Mouse (Mus musculus) testis, adult 2 months (tissue): ENCODE measurements around the gene Lifr.

ENCODE experiments used
- CTCF ChIP-seq: fragments of 200-500 bp; IDR thresholded peaks from 2 replicates; pipeline ENCODE4 v1.5.1; 2012; ENCODE audit warnings: low read depth, mild to moderate bottlenecking, inconsistent platforms, low read length, moderate library complexity; ENCODE audit not compliant: control insufficient read depth, insufficient read depth, insufficient replicate concordance
- POLR2A ChIP-seq: fragments of 200-500 bp; IDR thresholded peaks from 2 replicates; pipeline ENCODE4 v1.6.1; 2012; ENCODE audit warnings: low read depth, mild to moderate bottlenecking, inconsistent platforms, low read length, moderate library complexity; ENCODE audit not compliant: control insufficient read depth

DNA sequence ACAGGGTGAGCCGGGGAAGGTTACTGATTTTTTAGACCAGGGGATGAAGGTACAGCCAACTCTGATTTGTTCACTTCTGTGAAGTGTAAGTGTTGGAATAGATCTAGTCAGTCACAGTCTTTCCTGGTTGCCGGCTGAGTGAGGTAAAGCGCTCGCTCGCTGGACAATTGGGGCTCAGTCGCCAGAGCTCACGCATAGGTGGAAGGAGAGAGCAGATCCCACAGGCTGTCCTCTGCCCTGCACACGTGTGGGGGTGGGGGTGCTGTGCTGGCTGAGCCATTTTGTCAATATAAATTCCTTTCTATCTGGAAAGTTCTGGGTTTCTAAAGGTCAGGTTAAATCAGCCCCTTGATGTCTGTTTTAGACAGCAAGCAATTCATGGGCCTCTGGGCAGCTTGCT is 69.9 kb downstream of the Lifr start:
- TF ChIP-seq CTCF (no peak), POLR2A (no peak)
